Mouse (Mus musculus): Measurements from ENCODE around the gene Nap1l2. TPM values are rescaled to one million over a fixed set of nuclear protein-coding genes. Genes with fewer than 3 reads are reported as not detected.
"Not testable (repeated sequence)": the region's sequence is repeated elsewhere in the genome, so short reads cannot be mapped to it uniquely, and the experiment has no call there.

The Nap1l2 gene
- 0.04 and 0.05 TPM in 2 replicates for polyA plus RNA-seq (2015; fragmentation: Nextera tagmentation; extraction: Ambion mirVana)

- H3K27ac ChIP-seq (ENCODE audit: low read length): no peak within 1 kb of the TSS
- peaks cover 13% of the 10 kb centered on the region for H3K27me3 ChIP-seq (ENCODE audit: control insufficient read depth, insufficient read depth, low read depth, low read length)
- ATAC-seq (ENCODE audit: low read depth): no peak
- no peak within 1 kb of the TSS for H3K9ac ChIP-seq (ENCODE audit: low read depth, low read length)
- no peaks in the 10 kb centered on the region for H3K9me3 ChIP-seq (replicated peaks; ENCODE audit: control insufficient read depth, low read length)
- no peaks in the 10 kb centered on the region for H3K4me1 ChIP-seq (ENCODE audit: control insufficient read depth, low read depth, low read length)
- peak within 1 kb of the TSS; percentile 22 for H3K4me3 ChIP-seq (ENCODE audit: low read depth, low read length)
- 20% methylated on average over 13 of the region's 13 CpGs for WGBS (ENCODE audit: insufficient replicate concordance)
- peak within 1 kb of the TSS; percentile 9; the same call in 1 of the 2 replicates for H3K4me2 ChIP-seq (ENCODE audit: low read depth, low read length)
- no peaks in the 10 kb centered on the region for H3K36me3 ChIP-seq (ENCODE audit: control insufficient read depth, insufficient read depth)
Measured at GRCm38 (mm10) chrX:103186431-103186786, at the start of gene Nap1l2. Nap1l2 (minus strand) TSS chrX:103186640.

DNA sequence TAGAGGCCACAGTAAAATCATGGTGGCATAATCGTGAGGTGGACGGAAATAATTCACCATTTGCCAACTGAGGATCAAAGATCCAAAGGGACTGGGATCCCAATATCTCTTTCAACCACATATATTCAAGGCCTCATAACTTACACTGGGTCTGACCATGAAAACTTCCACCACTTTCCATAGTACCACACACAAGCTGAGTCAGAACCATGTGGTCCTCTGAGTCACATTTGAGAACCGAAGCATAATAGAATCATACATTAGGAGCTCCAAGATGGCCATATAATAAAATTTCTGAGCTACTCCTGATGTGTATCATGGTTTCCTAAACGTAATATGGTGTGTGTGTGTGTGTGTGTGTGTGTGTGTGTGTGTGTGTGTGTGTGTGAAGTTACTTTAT is 28.8 kb upstream of the Nap1l2 start:
- H3K36me3 ChIP-seq (ENCODE audit: control insufficient read depth, insufficient read depth): no peaks in the 10 kb centered on the region
- WGBS (ENCODE audit: insufficient replicate concordance): 66% methylated on average over 4 of the region's 4 CpGs
- peaks cover 2% of the 10 kb centered on the region; the same call in 1 of the 2 replicates for H3K27me3 ChIP-seq (ENCODE audit: control insufficient read depth, insufficient read depth, low read depth, low read length)
- no peaks in the 10 kb centered on the region for H3K4me1 ChIP-seq (ENCODE audit: control insufficient read depth, low read depth, low read length)
- no peaks in the 10 kb centered on the region for H3K9me3 ChIP-seq (replicated peaks; ENCODE audit: control insufficient read depth, low read length)
- ATAC-seq (ENCODE audit: low read depth): no peak
- no peak overlapping the region for H3K27ac ChIP-seq (ENCODE audit: low read length)
- no peak overlapping the region for H3K9ac ChIP-seq (ENCODE audit: low read depth, low read length)
- H3K4me3 ChIP-seq (ENCODE audit: low read depth, low read length): no peak overlapping the region
- no peak overlapping the region for H3K4me2 ChIP-seq (ENCODE audit: low read depth, low read length)

DNA sequence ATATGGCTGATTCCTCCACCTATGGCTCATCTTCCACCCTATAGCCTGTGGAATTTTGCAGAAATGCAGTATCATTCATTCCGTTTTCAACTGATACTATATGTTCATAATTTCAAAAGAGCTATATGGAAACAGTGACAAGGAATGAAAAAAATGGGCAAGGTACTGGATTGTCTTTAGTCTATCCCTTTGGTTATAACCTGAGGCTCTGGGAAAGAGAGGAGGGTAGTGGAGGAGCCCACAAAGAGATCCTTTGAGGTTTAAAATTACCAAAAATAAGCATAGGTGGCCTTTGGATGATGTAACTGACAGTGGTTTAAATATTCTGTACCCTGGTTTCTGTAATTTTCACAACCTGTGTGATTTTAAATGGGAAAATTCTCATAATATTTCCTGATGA is 389 bp upstream of the Nap1l2 start:
- Histone ChIP-seq H3K4me3 (ENCODE audit: low read depth, low read length) (no peak overlapping the region), H3K36me3 (ENCODE audit: control insufficient read depth, insufficient read depth) (no peaks in the 10 kb centered on the region), H3K4me1 (ENCODE audit: control insufficient read depth, low read depth, low read length) (no peaks in the 10 kb centered on the region), H3K27me3 (ENCODE audit: control insufficient read depth, insufficient read depth, low read depth, low read length) (peaks cover 13% of the 10 kb centered on the region), H3K9ac (ENCODE audit: low read depth, low read length) (no peak overlapping the region), H3K9me3 (replicated peaks; ENCODE audit: control insufficient read depth, low read length) (no peaks in the 10 kb centered on the region), H3K27ac (ENCODE audit: low read length) (no peak overlapping the region), H3K4me2 (ENCODE audit: low read depth, low read length) (no peak overlapping the region)
- no peak for ATAC-seq (ENCODE audit: low read depth)
- 26% methylated on average over 1 of the region's 1 CpGs for WGBS (ENCODE audit: insufficient replicate concordance)

DNA sequence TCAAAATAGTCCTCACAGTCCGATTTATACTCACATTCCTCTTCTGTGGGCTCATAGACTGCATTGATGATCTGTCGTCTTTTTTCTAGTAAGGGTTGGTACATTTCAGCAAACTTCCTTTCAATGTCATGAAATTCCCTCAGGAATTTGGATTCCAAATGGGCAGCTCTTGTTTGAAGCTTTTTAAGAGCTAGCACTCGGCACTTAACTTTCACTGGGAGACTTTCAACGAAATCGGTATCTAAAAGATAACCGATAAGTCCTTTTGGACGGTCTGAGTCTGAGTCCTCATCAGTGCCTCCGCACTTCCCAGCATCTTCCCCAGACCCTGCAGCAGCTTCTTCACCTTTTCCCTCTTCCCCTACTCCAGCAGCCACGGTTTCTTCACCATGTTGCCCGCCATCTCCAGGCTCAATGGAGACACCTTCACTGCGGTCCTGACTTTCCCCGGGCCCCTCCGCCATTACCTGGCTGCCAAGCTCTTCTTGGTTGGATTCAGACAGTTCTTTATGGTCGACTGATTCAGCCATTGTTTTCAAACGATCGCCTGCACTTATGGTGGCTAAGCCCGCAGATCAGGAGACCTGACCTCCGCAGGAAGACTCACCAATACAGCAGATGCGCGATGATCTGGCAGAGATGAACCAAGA is 534 bp downstream of the Nap1l2 start:
- Histone ChIP-seq H3K27ac (ENCODE audit: low read length) (no peak overlapping the region), H3K36me3 (ENCODE audit: control insufficient read depth, insufficient read depth) (no peaks in the 10 kb centered on the region), H3K4me2 (ENCODE audit: low read depth, low read length) (peak overlapping the region; percentile 9; the same call in 1 of the 2 replicates), H3K9me3 (replicated peaks; ENCODE audit: control insufficient read depth, low read length) (no peaks in the 10 kb centered on the region), H3K4me1 (ENCODE audit: control insufficient read depth, low read depth, low read length) (no peaks in the 10 kb centered on the region), H3K4me3 (ENCODE audit: low read depth, low read length) (peak overlapping the region; percentile 22), H3K9ac (ENCODE audit: low read depth, low read length) (no peak overlapping the region), H3K27me3 (ENCODE audit: control insufficient read depth, insufficient read depth, low read depth, low read length) (peaks cover 13% of the 10 kb centered on the region)
- ATAC-seq (ENCODE audit: low read depth): no peak
- 17% methylated on average over 20 of the region's 20 CpGs for WGBS (ENCODE audit: insufficient replicate concordance)

DNA sequence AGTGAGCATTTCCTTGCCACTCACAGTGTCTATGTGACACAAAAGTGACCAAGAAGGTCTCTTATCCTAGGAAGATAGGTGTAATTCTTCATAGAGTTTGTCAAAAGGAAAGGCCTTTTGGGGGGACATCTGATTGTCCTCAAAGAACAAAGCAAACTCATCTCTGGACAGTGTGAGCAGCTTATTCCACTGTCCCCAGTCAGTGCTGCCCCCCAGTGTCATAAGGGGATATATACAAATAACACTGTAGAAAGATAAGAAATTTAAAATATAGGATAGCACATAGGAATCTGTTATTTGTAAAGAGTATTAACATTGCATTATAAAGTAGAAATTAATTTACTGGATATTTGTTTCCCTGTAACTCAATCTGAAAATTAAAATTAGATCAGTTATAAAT is 2.9 kb downstream of the Nap1l2 start:
- H3K4me3 ChIP-seq (ENCODE audit: low read depth, low read length): no peak overlapping the region
- no peak overlapping the region for H3K9ac ChIP-seq (ENCODE audit: low read depth, low read length)
- no peaks in the 10 kb centered on the region for H3K36me3 ChIP-seq (ENCODE audit: control insufficient read depth, insufficient read depth)
- H3K27me3 ChIP-seq (ENCODE audit: control insufficient read depth, insufficient read depth, low read depth, low read length): peaks cover 13% of the 10 kb centered on the region
- no peak overlapping the region for H3K27ac ChIP-seq (ENCODE audit: low read length)
- no peak overlapping the region for H3K4me2 ChIP-seq (ENCODE audit: low read depth, low read length)
- no peaks in the 10 kb centered on the region for H3K4me1 ChIP-seq (ENCODE audit: control insufficient read depth, low read depth, low read length)
- ATAC-seq (ENCODE audit: low read depth): no peak
- H3K9me3 ChIP-seq (replicated peaks; ENCODE audit: control insufficient read depth, low read length): no peaks in the 10 kb centered on the region

DNA sequence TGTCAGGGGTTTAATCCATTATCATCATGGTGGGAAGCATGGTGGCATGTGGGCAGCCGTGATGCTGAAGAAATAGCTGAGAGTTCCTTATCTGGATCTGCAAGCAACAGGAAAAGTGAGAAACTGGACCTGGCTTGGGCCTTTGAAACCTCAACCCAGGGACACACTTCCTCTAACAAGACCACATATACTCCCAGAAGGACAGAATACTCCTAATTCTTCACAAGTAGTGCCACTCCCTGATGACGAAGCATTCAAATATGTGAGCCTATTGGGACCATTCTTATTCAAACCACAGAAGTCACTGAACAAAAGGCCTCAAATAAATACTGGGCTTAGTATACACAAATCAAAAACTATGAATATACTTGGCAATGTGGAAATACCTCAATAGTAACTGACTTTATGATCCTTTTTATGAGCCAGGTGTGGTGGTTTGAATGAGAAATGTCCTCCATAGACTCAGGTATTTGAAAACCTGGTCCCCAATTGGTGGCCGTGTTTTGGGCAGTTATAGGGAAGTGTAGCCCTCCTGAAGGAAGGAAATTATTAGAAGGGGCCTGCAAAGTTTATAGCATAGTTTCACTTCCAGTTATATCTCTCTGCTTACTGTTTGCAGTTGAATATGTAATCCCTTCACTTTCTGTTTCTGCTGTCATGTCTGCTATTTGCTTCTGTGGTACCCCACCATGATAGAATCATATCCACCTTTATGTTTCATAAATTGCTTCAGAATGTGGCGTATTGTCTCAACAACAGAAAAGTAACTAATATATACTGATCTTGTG is 6.5 kb downstream of the Nap1l2 start:
- no peak for ATAC-seq (ENCODE audit: low read depth)
- Histone ChIP-seq H3K4me2 (ENCODE audit: low read depth, low read length) (no peak overlapping the region), H3K9me3 (replicated peaks; ENCODE audit: control insufficient read depth, low read length) (no peaks in the 10 kb centered on the region), H3K9ac (ENCODE audit: low read depth, low read length) (no peak overlapping the region), H3K27me3 (ENCODE audit: control insufficient read depth, insufficient read depth, low read depth, low read length) (no peaks in the 10 kb centered on the region), H3K36me3 (ENCODE audit: control insufficient read depth, insufficient read depth) (no peaks in the 10 kb centered on the region), H3K27ac (ENCODE audit: low read length) (no peak overlapping the region), H3K4me1 (ENCODE audit: control insufficient read depth, low read depth, low read length) (no peaks in the 10 kb centered on the region), H3K4me3 (ENCODE audit: low read depth, low read length) (no peak overlapping the region)
- WGBS (ENCODE audit: insufficient replicate concordance): 47% methylated on average over 4 of the region's 4 CpGs

DNA sequence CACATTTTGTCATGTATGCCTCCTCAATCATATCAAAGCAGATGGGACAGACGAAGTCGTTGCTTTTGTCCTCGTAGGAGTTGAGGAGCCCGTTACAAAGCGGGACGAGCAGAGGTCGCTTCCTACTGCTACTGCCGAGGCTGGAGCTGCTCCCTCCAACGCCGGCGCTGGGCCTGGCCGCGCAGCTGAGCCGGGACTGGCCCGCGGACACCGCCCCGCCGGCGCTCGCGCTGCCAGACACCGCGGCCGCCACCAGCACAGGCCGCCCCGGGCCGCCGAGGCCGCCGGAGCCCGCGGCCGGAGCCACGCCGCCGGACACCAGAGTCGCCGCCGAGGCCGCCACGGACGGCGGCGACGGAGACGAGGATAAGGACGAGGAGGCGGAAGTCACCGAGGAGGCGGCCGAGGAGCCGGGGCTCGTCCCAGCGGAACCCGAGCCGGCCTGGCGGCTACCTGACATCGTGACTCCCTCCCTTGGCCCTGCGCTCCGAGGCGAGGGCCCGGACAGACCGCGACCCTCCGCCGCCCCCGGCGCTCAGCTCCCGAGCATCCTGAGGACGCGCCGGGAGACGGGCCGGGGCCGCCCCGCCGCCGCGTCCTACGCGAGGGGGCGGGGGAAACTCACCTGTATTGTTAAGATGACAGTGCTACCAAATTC is 21.4 kb downstream of the Nap1l2 start:
- H3K9ac ChIP-seq (ENCODE audit: low read depth, low read length); H3K4me1 ChIP-seq (ENCODE audit: control insufficient read depth, low read depth, low read length); H3K27ac ChIP-seq (ENCODE audit: low read length); H3K9me3 ChIP-seq (replicated peaks; ENCODE audit: control insufficient read depth, low read length); H3K4me3 ChIP-seq (ENCODE audit: low read depth, low read length); H3K27me3 ChIP-seq (ENCODE audit: control insufficient read depth, insufficient read depth, low read depth, low read length); H3K36me3 ChIP-seq (ENCODE audit: control insufficient read depth, insufficient read depth): not testable (repeated sequence)
- 0 out of 2 replicates have a peak overlapping the region, but pooled peaks have one; percentile 13 for H3K4me2 ChIP-seq (ENCODE audit: low read depth, low read length)
- ATAC-seq (ENCODE audit: low read depth): peak; percentile 97
- WGBS (ENCODE audit: insufficient replicate concordance): 27% methylated on average over 20 of the region's 83 CpGs

- H3K27ac ChIP-seq (ENCODE audit: low read length): no peak overlapping the region
- no peak overlapping the region for H3K4me2 ChIP-seq (ENCODE audit: low read depth, low read length)
- no peaks in the 10 kb centered on the region for H3K9me3 ChIP-seq (replicated peaks; ENCODE audit: control insufficient read depth, low read length)
- ATAC-seq (ENCODE audit: low read depth): no peak
- no peak overlapping the region for H3K9ac ChIP-seq (ENCODE audit: low read depth, low read length)
- no peaks in the 10 kb centered on the region for H3K4me1 ChIP-seq (ENCODE audit: control insufficient read depth, low read depth, low read length)
- 26% methylated on average over 1 of the region's 1 CpGs for WGBS (ENCODE audit: insufficient replicate concordance)
- H3K36me3 ChIP-seq (ENCODE audit: control insufficient read depth, insufficient read depth): no peaks in the 10 kb centered on the region
- peaks cover 5% of the 10 kb centered on the region for H3K27me3 ChIP-seq (ENCODE audit: control insufficient read depth, insufficient read depth, low read depth, low read length)
- H3K4me3 ChIP-seq (ENCODE audit: low read depth, low read length): no peak overlapping the region
Measured at GRCm38 (mm10) chrX:103156134-103156533, 30.3 kb downstream of the Nap1l2 start.

- no peak for ATAC-seq (ENCODE audit: low read depth)
- WGBS (ENCODE audit: insufficient replicate concordance): 51% methylated on average over 3 of the region's 3 CpGs
Measured at GRCm38 (mm10) chrX:103138549-103138948, 47.9 kb downstream of the Nap1l2 start.

More at GRCm38 (mm10) chrX:103138549-103138948, 47.9 kb downstream of the Nap1l2 start:
- Histone ChIP-seq H3K4me1 (ENCODE audit: control insufficient read depth, low read depth, low read length) (no peaks in the 10 kb centered on the region), H3K36me3 (ENCODE audit: control insufficient read depth, insufficient read depth) (no peaks in the 10 kb centered on the region), H3K4me3 (ENCODE audit: low read depth, low read length) (no peak overlapping the region), H3K4me2 (ENCODE audit: low read depth, low read length) (no peak overlapping the region), H3K27ac (ENCODE audit: low read length) (no peak overlapping the region), H3K9me3 (replicated peaks; ENCODE audit: control insufficient read depth, low read length) (no peaks in the 10 kb centered on the region), H3K27me3 (ENCODE audit: control insufficient read depth, insufficient read depth, low read depth, low read length) (no peaks in the 10 kb centered on the region), H3K9ac (ENCODE audit: low read depth, low read length) (no peak overlapping the region)
